Mouse (Mus musculus): ENCODE results near the gene Bcat1. TPM values are rescaled to one million over a fixed set of nuclear protein-coding genes. Genes with fewer than 3 reads are reported as not detected.
"Not testable (repeated sequence)": the region's sequence is repeated elsewhere in the genome, so short reads cannot be mapped to it uniquely, and the experiment has no call there.

Gene Bcat1
- total and polyA plus RNA-seq, 3 experiments = 0.57 to 34.6 (median 11.4) TPM

GRCm38 (mm10) chr6:145093038-145093622, 17.1 kb upstream of the Bcat1 start:
- DNase-seq = not testable (repeated sequence)

DNA sequence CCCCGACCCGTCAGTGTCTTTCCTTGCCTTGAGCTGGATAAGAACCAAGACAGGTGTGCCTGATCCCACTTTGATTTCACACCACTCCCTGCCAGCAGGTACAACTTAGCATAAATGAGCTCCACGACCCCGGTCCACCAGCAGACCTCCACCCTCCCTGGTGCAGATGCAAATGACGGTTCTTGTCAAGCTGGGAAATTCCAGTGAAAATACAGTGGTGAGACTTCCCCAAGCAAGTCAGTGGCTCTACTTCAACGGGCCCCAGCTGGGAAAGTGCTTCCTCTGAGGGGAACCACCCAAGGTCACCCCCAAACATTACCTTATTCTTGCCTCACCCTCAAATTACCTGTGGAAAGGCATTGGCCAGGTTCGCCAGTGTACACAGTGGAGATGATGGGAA, 16.0 kb upstream of the Bcat1 start:
- no peak for DNase-seq

- DNase-seq = no peak
Measured at GRCm38 (mm10) chr6:145090928-145091327, 14.9 kb upstream of the Bcat1 start.

DNA sequence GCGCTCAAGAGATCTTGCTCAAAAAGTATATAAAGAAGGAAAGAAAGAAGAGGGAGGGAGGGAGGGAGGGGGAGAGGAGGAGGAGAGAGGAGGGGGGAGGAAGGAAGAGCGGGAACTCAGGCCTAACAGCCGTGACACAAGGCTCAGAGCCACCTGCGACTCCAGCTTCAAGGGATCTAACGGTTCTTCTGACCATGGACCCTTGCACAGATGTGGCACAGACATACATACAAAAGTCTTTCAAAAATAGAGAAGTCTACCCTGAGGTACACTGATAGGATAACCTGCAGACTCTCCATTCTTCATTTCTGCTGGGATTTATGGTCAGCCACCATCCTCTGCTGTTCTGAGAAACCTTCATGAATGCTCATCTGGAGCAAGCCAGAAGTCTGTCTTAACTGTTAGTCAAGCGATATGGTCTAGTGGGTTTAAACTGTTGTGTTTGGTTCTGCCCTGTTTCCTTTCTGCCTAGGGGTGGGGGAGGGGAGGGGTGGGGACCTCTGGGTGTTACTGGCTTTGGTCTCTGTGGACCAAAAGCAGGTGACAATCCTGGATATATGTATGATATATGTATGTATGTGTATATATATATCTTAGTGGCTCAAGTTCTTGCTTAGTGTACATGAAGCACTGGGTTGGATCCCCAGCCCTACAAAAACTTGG, 14.3 kb upstream of the Bcat1 start:
- no peak for DNase-seq

GRCm38 (mm10) chr6:145089373-145089772, 13.4 kb upstream of the Bcat1 start:
- DNase-seq = no peak

DNA sequence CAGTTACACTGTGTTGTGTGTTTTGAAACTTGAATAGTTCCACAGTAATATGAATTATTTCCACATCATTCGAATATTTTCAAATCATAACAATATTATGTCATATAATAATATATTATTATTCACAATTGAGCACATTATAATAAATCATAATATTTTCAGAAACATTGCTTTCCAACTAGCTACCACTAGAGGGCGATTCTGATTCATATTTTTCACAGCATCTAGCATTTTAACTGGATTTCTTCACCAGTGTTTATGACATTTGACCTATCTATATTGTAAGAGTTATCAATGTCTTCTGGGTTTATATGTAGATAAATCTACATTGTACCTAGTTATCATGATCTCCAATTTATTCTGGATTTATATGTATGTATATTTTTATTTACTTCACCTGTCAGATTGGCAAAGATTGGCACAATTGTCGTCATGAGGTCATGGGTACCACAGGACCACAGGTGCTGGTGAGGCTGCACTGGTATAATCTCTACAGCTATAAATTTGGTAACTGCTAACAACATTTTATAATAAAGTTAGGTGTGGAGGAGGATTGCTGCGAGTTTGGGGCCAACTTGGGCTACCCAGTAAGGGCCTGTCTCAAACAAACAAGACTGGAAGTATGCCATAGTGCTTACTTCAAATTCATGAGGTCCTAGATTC, 12.6 kb upstream of the Bcat1 start:
- no peak for DNase-seq

DNA sequence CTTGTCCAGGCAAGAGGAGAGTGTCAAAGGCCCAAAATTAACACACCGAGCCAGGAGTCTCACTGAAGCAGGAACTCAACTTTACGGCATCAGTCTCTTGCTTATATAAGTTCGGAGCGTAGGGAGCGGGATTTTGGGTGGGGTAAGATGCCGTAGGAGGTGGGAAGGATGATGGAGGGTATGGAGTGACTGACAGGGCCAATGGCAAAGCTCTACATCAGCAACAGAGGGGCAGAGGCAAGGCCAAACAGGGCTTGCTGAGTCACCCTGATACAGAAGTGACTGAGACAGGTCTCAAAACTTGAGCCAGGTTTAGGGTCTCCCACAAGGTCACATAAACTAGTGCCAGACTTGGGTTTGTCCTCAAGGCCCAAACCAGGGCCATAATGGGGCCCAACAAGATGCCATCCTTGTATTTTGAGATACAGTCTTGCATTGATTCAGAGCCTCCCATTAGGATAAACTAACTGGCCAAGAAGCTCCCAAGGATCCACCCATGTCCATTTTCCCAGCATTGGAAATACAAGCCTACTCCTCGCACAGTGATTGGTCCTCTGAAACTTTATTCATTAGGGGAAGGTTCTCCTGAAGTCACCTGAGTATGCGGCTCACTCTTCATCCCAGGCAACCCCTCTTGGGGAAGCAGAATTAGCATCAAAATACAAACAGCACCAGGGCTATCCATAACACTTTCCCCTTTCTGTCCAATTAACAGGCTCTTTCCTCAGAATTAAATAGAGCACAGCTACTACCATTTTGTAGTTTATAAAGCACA, 8.5 kb upstream of the Bcat1 start:
- no peak for DNase-seq

DNA sequence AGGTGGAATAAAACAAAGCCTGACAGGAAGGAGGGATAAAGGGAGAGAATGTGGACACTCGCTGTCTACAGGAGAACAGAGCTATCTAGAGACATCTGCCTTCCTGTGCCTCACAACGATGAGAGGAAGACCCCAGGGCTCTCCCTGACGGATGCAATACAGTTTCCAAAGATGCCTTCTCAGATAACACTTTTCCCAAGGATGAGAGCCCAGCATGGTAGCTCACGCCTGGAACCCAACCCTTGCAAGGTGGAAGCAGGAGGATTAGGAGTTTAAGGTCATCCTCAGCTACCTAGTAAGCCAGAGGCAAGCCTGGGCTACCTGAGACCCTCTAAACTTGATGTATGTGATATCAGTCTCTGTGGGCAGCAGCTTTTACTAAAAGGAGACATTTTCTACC, 5.7 kb upstream of the Bcat1 start:
- no peak for DNase-seq

- no peak for DNase-seq
Measured at GRCm38 (mm10) chr6:145079087-145079759, 3.2 kb upstream of the Bcat1 start.

DNA sequence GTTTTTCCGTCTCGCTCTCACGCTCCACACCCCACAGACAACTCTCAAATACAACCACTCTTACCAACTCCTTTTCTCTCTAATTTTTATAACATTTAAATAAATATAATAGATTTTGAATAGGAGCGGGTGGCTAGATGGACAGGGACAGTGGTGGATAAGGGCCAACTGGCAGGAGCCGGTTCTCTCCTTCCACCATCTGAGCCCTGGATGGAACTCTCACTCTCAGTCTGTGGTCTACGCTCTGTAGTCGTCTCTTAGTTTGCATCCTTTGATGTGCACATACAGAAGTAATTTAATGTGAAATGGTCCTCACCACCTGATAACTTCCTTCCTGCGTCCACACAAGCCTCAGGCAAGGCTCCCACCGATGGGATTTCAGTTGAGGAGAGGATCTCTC, 302 bp upstream of the Bcat1 start:
- DNase-seq = no peak

- peak; percentile 15 for DNase-seq
Measured at GRCm38 (mm10) chr6:145075088-145075547, 866 bp downstream of the Bcat1 start.

GRCm38 (mm10) chr6:145074461-145074860, 1.5 kb downstream of the Bcat1 start:
- no peak for DNase-seq

GRCm38 (mm10) chr6:145069921-145070320, 6.1 kb downstream of the Bcat1 start:
- no peak for DNase-seq

GRCm38 (mm10) chr6:145069397-145069796, 6.6 kb downstream of the Bcat1 start:
- no peak for DNase-seq

- DNase-seq = no peak
Measured at GRCm38 (mm10) chr6:145067679-145068078, 8.3 kb downstream of the Bcat1 start.

- no peak for DNase-seq
Measured at GRCm38 (mm10) chr6:145066416-145066815, 9.6 kb downstream of the Bcat1 start.

- no peak for DNase-seq
Measured at GRCm38 (mm10) chr6:145065301-145065845, 10.6 kb downstream of the Bcat1 start.

- peak; percentile 36 for DNase-seq
Measured at GRCm38 (mm10) chr6:145064104-145064503, 11.9 kb downstream of the Bcat1 start.

GRCm38 (mm10) chr6:145063212-145063868, 12.6 kb downstream of the Bcat1 start:
- DNase-seq = peak; percentile 17

- DNase-seq = no peak
Measured at GRCm38 (mm10) chr6:145062763-145063162, 13.2 kb downstream of the Bcat1 start.

DNA sequence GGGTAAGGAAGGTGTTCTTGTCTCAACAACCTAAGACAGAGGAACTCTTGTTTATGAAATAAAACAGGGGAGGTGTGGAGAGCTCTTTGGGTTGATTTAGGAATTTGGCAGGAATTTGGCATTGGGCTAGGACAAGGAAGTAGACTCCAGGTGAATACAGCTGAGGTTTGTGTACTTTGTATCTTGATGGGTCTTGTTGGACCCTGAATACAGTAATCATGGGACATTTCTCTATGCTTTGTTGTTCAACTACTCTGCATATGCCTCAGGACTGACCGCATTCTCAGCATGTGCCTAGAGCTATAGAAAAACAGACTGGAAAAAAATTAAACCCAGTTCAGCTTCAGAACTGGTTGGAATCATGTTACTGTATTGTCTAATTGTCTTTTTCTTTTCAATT, 14.6 kb downstream of the Bcat1 start:
- DNase-seq = no peak
